Mouse (Mus musculus) left cerebral cortex, adult 11 months (tissue): Measurements from ENCODE around the gene Mrpl39.

ENCODE experiments used
- DNase-seq: peaks from one replicate; pipeline ENCODE4 v3.0.0; 2022; ENCODE audit warnings: low spot score

Gene Mrpl39

GRCm38 (mm10) chr16:84698708-84699107 lies 36.8 kb downstream of the Mrpl39 start:
- DNase-seq, result no peak

DNA sequence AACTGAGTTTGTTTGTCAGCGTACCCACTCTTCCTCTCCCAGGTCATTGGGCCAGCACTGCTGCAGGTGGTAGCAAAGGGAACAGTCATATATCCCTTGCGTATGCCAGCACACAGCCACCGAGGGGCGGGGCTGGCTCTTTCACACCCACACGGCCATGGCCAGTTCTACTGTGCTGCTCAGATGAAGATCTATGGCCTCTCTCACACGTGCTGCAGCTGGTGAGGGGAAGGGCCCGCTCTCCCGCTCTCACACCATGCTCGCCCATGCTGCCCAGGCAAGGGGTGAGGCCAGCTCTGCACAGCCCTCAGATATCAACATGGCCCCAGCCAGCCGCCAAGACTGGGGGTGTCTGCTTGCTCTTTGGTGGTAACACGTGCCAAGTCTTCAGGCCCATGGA lies 39.4 kb downstream of the Mrpl39 start:
- DNase-seq, result no peak

DNA sequence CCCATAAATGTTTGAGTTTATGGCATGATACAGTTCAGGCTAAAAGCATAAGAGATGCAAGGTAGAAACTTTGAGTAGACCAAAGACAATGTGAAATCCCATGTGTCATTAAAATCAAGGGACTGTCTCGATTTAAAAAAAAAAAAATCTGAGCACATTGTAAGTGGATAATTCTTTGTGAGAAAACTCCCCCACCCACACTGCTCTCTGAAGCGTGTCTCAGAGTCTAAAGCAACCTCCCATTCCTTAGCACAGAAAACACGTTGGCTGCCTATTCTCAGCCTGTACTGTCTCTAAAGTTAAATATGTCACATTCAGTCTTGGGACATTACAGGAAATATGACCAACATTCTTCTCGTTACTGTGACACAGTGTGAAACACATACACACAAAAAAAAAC lies 53.6 kb downstream of the Mrpl39 start:
- no peak for DNase-seq

DNA sequence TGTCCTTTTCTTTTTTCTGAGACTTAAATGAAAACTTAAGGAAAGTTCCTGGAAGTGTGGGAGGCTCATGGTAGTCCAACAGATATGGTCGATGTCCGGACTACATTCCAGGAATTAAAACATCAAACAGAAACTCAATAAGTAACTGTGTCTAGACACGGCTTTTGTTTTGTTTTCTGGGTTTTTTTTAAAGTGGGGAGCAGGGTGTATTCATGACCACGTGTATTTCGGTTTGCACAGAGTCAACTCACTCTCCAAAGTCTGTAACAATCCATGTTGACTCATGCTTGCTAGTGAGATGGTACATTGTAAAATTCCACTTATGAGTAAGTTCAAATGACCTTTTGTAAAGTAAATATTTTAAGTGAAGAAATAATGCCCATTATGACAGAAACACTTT lies 54.8 kb downstream of the Mrpl39 start:
- DNase-seq, result no peak

DNA sequence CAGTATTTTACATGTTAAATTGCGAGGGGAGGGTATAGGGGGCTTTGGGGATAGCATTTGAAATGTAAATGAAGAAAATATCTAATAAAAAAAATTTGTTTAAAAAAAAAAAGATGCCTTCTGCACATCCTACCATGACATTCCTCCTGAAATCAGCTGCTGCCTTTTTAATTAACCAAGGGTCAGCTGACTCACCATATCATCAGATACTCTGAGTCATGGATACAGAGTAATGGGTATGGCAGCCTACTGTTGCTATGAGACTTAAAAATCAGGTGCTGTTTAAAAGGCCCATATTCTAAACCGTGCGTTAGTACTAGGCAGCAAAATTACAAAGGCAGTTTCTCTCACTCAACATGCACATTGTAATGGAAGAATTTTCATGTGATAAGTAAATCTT lies 58.2 kb downstream of the Mrpl39 start:
- DNase-seq, result no peak
